Comparison of ENCODE assay signal across 8 mouse cellular contexts in the genomic region with DNA sequence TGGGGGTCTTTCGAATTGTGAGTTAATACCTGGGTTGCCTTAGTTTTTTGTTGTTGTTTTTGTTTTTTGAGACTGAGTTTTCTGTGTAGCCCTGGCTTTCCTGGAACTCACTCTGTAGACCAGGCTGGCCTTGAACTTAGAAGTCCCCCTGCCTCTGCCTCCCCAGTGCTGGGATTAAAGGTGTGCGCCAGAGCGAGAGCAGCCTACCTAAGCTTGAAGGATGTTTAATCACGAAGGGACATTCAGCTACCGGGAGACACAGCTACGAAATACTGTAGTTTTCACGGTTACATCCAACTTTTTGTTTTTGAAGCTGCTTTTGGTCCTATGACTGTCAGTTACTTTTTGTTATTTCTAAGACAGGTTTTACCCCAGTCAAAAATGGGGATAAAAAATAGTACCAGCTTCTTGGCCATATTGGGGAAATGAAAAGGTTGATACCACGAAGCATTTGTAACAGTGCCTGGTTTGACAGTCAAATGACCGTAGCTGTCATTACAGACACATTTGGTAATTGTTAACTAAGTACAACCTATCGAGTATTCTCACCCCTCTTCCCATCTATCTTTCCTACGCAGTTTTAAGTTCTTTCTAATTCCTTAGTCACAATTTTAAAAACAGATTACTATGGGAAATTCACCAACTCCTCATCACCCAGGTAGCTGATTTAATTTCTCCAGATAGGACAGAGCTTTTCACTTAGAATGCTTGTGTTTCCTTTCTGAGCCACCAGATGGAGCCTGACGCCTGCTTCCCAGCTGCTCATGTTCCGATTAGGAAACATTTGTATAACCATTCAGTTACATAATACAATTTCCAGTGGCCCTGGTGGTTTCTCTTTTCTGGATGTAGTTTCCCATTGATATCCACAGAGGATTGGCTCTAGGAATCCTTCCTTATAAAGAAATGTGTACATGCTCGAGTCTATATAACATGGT. TPM values are rescaled to one million over a fixed set of nuclear protein-coding genes. Genes with fewer than 3 reads are reported as not detected.
A peak's percentile ranks its signal among the peaks of the same experiment; 100 is the strongest.
DNase-seq lines count a peak whose midpoint lies in the region; ATAC-seq lines count a peak whose summit lies in the region.

No protein-coding gene starts in this region.

- ATAC-seq in inflammation-experienced regulatory T-cells, adult 6 months, result peak; percentile 76
- peak; percentile 78 for ATAC-seq in megakaryocyte, adult 5-6 weeks (ENCODE audit: poor library complexity, severe bottlenecking)

- peak; percentile 19 for DNase-seq in ovary, adult 18-20 months (ENCODE audit: low spot score)
- no peak for DNase-seq in ovary, postnatal 10 days (ENCODE audit: low spot score)
- peak; percentile 88 for DNase-seq in embryo, embryonic 10.5 days (ENCODE audit: low spot score)
- DNase-seq in gastrocnemius, postnatal 10 days, result peak; percentile 62
- DNase-seq in left cerebral cortex, adult 9 months (ENCODE audit: low spot score in 2 of 2), result peak; percentile 70 to 93
- peak; percentile 70 for DNase-seq in right cerebral cortex, postnatal 25 days

RNA-seq across cellular contexts. Expression of a gene that starts 1.5 kb away (rescaled TPM):
- 1 to 10 TPM; 4.4 to 5.6 TPM for total RNA-seq in gastrocnemius, postnatal 10 days (2021)
- 1 to 10 TPM; 5.5 to 8.2 (median 7.4) TPM for polyA plus RNA-seq in inflammation-experienced regulatory T-cells, adult 6 months (2017; shearing (Covaris generic))
- total RNA-seq in megakaryocyte, adult 5-6 weeks (2015), result 8.6 and 11.2 TPM in 2 replicates
- 13.4 and 15.1 TPM in 2 replicates for total RNA-seq in megakaryocyte, adult 5-6 weeks (2017)

RNA-seq across cellular contexts. Expression of a gene that starts 20.6 kb away (rescaled TPM):
- total RNA-seq in gastrocnemius, postnatal 10 days (2021), result 10 to 100 TPM; 13.0 to 13.2 TPM
- 10 to 100 TPM; 25.0 to 48.9 (median 38.8) TPM for polyA plus RNA-seq in inflammation-experienced regulatory T-cells, adult 6 months (2017; shearing (Covaris generic))
- 5.8 and 17.2 TPM in 2 replicates for total RNA-seq in megakaryocyte, adult 5-6 weeks (2015)
- 11.1 and 13.2 TPM in 2 replicates for total RNA-seq in megakaryocyte, adult 5-6 weeks (2017)

RNA-seq across cellular contexts. Expression of a gene that starts 40.0 kb away (rescaled TPM):
- total RNA-seq in gastrocnemius, postnatal 10 days (2021), result under 1 TPM; 0.28 to 0.70 TPM
- polyA plus RNA-seq in inflammation-experienced regulatory T-cells, adult 6 months (2017; shearing (Covaris generic)), result 10 to 100 TPM; 48.8 to 73.3 (median 51.9) TPM
- 29.0 and 36.0 TPM in 2 replicates for total RNA-seq in megakaryocyte, adult 5-6 weeks (2015)
- total RNA-seq in megakaryocyte, adult 5-6 weeks (2017), result 16.3 and 18.5 TPM in 2 replicates

Comparison
In these comparisons a context has a peak if more than half of its experiments do, and no peak if none do; other contexts are left out.
1. RNA of a gene that starts 40.0 kb away (total RNA-seq): 16.3 to 36.0 TPM in megakaryocyte, adult 5-6 weeks; 0.28 to 0.70 TPM in gastrocnemius, postnatal 10 days; every median in the first group is over 10 times any median in the second.